Mouse (Mus musculus) limb, embryonic 15.5 days (tissue): ENCODE results near the gene Olfr628. TPM values are rescaled to one million over a fixed set of nuclear protein-coding genes. Genes with fewer than 3 reads are reported as not detected.

ENCODE experiments used
- polyA plus RNA-seq: library from polyadenylated mRNA; unstranded; fragments of >200 nt; fragmentation: Nextera tagmentation; extraction: Ambion mirVana; gene quantifications from 2 replicates; pipeline ENCODE4 v1.2.1, GENCODE M21; 2015

Gene Olfr628
- polyA plus RNA-seq, 1 experiment from 2014 or later = not detected

Other genes starting within 250 kb of the Olfr628 start
- not detected in 2 replicates for gene Olfr609, start 232.3 kb upstream of the Olfr628 start, polyA plus RNA-seq
- not detected in 2 replicates for gene Olfr610, start 218.3 kb upstream of the Olfr628 start, polyA plus RNA-seq
- not detected in 2 replicates for gene Olfr611, start 209.5 kb upstream of the Olfr628 start, polyA plus RNA-seq
- gene Olfr612, start 187.7 kb upstream of the Olfr628 start, polyA plus RNA-seq = not detected in 2 replicates
- gene Olfr613, start 182.3 kb upstream of the Olfr628 start, polyA plus RNA-seq = not detected in 2 replicates
- not detected in 2 replicates for gene Olfr615, start 174.3 kb upstream of the Olfr628 start, polyA plus RNA-seq
- gene Olfr616, start 161.2 kb upstream of the Olfr628 start, polyA plus RNA-seq = not detected in 2 replicates
- not detected in 2 replicates for gene Olfr617, start 157.3 kb upstream of the Olfr628 start, polyA plus RNA-seq
- 0.04 TPM in 1 of 2 replicates, not detected in the other for gene Olfr618, start 140.3 kb upstream of the Olfr628 start, polyA plus RNA-seq
- gene Olfr619, start 129.8 kb upstream of the Olfr628 start, polyA plus RNA-seq = not detected in 2 replicates
- gene Olfr620, start 117.8 kb upstream of the Olfr628 start, polyA plus RNA-seq = not detected in 2 replicates
- not detected in 2 replicates for gene Olfr622, start 87.7 kb upstream of the Olfr628 start, polyA plus RNA-seq
- not detected in 2 replicates for gene Olfr623, start 66.7 kb upstream of the Olfr628 start, polyA plus RNA-seq
- gene Olfr624, start 59.2 kb upstream of the Olfr628 start, polyA plus RNA-seq = 0.02 and 0.03 TPM in 2 replicates
- gene Olfr625-ps1, start 47.7 kb upstream of the Olfr628 start, polyA plus RNA-seq = not detected in 2 replicates
- gene Olfr243, start 15.7 kb upstream of the Olfr628 start, polyA plus RNA-seq = not detected in 2 replicates
- gene Olfr629, start 14.6 kb downstream of the Olfr628 start, polyA plus RNA-seq = not detected in 2 replicates
- gene Olfr630, start 27.0 kb downstream of the Olfr628 start, polyA plus RNA-seq = not detected in 2 replicates
- not detected in 2 replicates for gene Olfr69, start 41.2 kb downstream of the Olfr628 start, polyA plus RNA-seq
- gene Olfr68, start 49.3 kb downstream of the Olfr628 start, polyA plus RNA-seq = not detected in 2 replicates
- not detected in 2 replicates for gene Olfr67, start 61.4 kb downstream of the Olfr628 start, polyA plus RNA-seq
- 3,412 and 3,951 TPM in 2 replicates for gene Hbb-bt, start 83.6 kb downstream of the Olfr628 start, polyA plus RNA-seq
- 10,346 and 10,923 TPM in 2 replicates for gene Hbb-bs, start 97.7 kb downstream of the Olfr628 start, polyA plus RNA-seq
- not detected in 2 replicates for gene Hbb-bh2, start 110.1 kb downstream of the Olfr628 start, polyA plus RNA-seq
- 3.2 and 5.3 TPM in 2 replicates for gene Hbb-bh1, start 112.8 kb downstream of the Olfr628 start, polyA plus RNA-seq
- 236 and 533 TPM in 2 replicates for gene Hbb-y, start 122.8 kb downstream of the Olfr628 start, polyA plus RNA-seq
- not detected in 2 replicates for gene Olfr66, start 155.9 kb downstream of the Olfr628 start, polyA plus RNA-seq
- gene Olfr64, start 164.1 kb downstream of the Olfr628 start, polyA plus RNA-seq = not detected in 2 replicates
- gene Olfr65, start 173.1 kb downstream of the Olfr628 start, polyA plus RNA-seq = not detected in 2 replicates
- gene Olfr631, start 198.5 kb downstream of the Olfr628 start, polyA plus RNA-seq = not detected in 2 replicates
- gene Olfr632, start 204.0 kb downstream of the Olfr628 start, polyA plus RNA-seq = not detected in 2 replicates
- not detected in 2 replicates for gene Olfr633, start 214.1 kb downstream of the Olfr628 start, polyA plus RNA-seq
- gene Olfr635, start 240.8 kb downstream of the Olfr628 start, polyA plus RNA-seq = not detected in 2 replicates